In the genomic region with DNA sequence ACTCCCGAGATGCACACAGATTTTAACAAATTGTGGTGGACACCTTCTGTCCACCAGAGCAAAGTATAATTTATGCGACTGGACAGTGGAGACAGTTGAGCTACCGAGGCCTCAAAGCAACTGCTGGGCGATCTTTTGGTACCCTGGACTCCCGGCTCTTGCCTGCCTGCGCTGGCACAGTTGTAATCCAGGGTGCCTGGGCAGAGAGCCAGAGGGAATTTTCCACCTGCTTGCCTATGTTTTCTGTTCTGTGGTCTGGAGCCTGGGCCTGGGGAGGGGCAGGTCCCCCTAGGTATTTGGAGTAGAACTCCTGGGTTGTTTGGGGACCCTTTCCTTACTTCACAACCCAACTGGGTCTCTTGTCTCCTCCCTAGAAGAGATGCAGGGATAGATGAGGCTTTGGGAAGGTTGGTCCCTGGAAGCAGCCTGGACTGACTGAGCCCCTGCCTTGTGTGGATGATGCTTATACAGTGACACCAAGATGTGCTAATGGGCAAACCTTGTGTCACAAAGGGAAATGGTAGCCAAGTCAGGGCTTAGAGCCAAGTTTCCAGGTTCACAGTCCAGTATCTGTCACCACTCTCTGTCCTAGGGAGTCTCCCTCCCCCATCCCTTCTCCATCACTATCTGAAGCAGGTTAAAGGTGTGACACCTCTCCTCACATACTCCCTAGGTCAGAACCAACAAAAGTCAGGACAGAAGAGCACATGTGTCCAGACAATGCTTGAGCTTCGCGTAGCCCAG, we compare ENCODE assay signal across 17 mouse cellular contexts. TPM values are rescaled to one million over a fixed set of nuclear protein-coding genes. Genes with fewer than 3 reads are reported as not detected.
DNase-seq lines count a peak whose midpoint lies in the region; ATAC-seq and TF ChIP-seq lines count a peak whose summit lies in the region.
"Had no signal": no experiment of that assay in that cellular context is flagged by ENCODE, and none has a peak within 500 bp of the region (broad histone marks: within the 10 kb centered on the region; RNA-seq: fewer than 3 reads in every experiment).

No protein-coding gene starts in this region.

- H3K36me3 ChIP-seq in kidney, adult 2 months (ENCODE audit: control insufficient read depth, insufficient read depth, low read length): no peaks in the 10 kb centered on the region
- no peaks in the 10 kb centered on the region for H3K36me3 ChIP-seq in kidney, embryonic 15.5 days
- H3K36me3 ChIP-seq in intestine, postnatal 0 days (ENCODE audit: control insufficient read depth, insufficient read depth): no peaks in the 10 kb centered on the region
- H3K36me3 ChIP-seq in stomach, embryonic 15.5 days: no peaks in the 10 kb centered on the region
- H3K36me3 ChIP-seq: embryonic facial prominence, embryonic 13.5 days; forebrain, embryonic 10.5 days; hindbrain, embryonic 15.5 days had no signal

- H3K9ac ChIP-seq in kidney, embryonic 15.5 days: no peak overlapping the region
- no peak overlapping the region for H3K9ac ChIP-seq in intestine, postnatal 0 days (ENCODE audit: low read depth, low read length)
- H3K9ac ChIP-seq in stomach, embryonic 15.5 days: no peak overlapping the region
- H3K9ac ChIP-seq: embryonic facial prominence, embryonic 13.5 days; hindbrain, embryonic 15.5 days had no signal

- no peak overlapping the region for H3K4me2 ChIP-seq in kidney, embryonic 15.5 days
- no peak overlapping the region for H3K4me2 ChIP-seq in intestine, postnatal 0 days (replicated peaks; ENCODE audit: low read depth)
- H3K4me2 ChIP-seq in stomach, embryonic 15.5 days: no peak overlapping the region
- H3K4me2 ChIP-seq: embryonic facial prominence, embryonic 13.5 days; hindbrain, embryonic 15.5 days; liver, embryonic 11.5 days had no signal

- DNase-seq in cerebellum, adult 18-20 months: peak; percentile 43 to 47
- no peak for DNase-seq in cerebellum, adult 9-11 months
- DNase-seq in kidney, adult 2 months: peak; percentile 94
- DNase-seq in layer of hippocampus, adult 8-10 months (ENCODE audit: low spot score in 2 of 2): no peak
- no peak for DNase-seq in embryo, embryonic 10.5 days (ENCODE audit: low spot score)
- DNase-seq: heart, postnatal 14 days had no signal

- peaks cover 28% of the 10 kb centered on the region for H3K4me1 ChIP-seq in kidney, adult 2 months (ENCODE audit: control insufficient read depth, insufficient read depth, low read length)
- peaks cover 18% of the 10 kb centered on the region; the same call in 1 of the 2 replicates for H3K4me1 ChIP-seq in kidney, embryonic 15.5 days
- H3K4me1 ChIP-seq in intestine, postnatal 0 days (replicated peaks; ENCODE audit: control insufficient read depth, insufficient read depth, low read length): peaks cover 8% of the 10 kb centered on the region; the same call in 1 of the 2 replicates
- H3K4me1 ChIP-seq in stomach, embryonic 15.5 days: peaks cover 9% of the 10 kb centered on the region; the same call in 1 of the 2 replicates

- no peaks in the 10 kb centered on the region for H3K9me3 ChIP-seq in kidney, embryonic 15.5 days (replicated peaks)
- H3K9me3 ChIP-seq in intestine, postnatal 0 days (ENCODE audit: control insufficient read depth): no peaks in the 10 kb centered on the region
- no peaks in the 10 kb centered on the region for H3K9me3 ChIP-seq in stomach, embryonic 15.5 days
- H3K9me3 ChIP-seq: embryonic facial prominence, embryonic 13.5 days; forebrain, embryonic 10.5 days; hindbrain, embryonic 15.5 days had no signal

- H3K27ac ChIP-seq in kidney, adult 2 months (ENCODE audit: insufficient read depth, low read depth, low read length): peak overlapping the region; percentile 49
- no peak overlapping the region for H3K27ac ChIP-seq in kidney, embryonic 15.5 days
- peak overlapping the region; percentile 84 for H3K27ac ChIP-seq in intestine, postnatal 0 days (ENCODE audit: low read depth, low read length)
- H3K27ac ChIP-seq in stomach, embryonic 15.5 days: peak overlapping the region; percentile 90; the same call in 1 of the 2 replicates
- H3K27ac ChIP-seq: embryonic facial prominence, embryonic 13.5 days; hindbrain, embryonic 15.5 days; layer of hippocampus, adult 2 months had no signal

- ATAC-seq in kidney, embryonic 15.5 days (replicated peaks; ENCODE audit: low FRiP score): no peak
- ATAC-seq in intestine, postnatal 0 days: no peak
- no peak for ATAC-seq in stomach, embryonic 15.5 days (ENCODE audit: insufficient read depth, low FRiP score, low read depth)
- ATAC-seq: Patski had no signal

- 44% methylated on average over 8 of the region's 8 CpGs for WGBS in kidney, adult 2 months
- WGBS in kidney, embryonic 15.5 days: 78% methylated on average over 8 of the region's 8 CpGs
- 82% methylated on average over 8 of the region's 8 CpGs for WGBS in intestine, postnatal 0 days
- WGBS in stomach, embryonic 15.5 days: 75% methylated on average over 8 of the region's 8 CpGs

- no peak for TF ChIP-seq POLR2A in kidney, adult 2 months (IDR thresholded peaks at IDR 0.05; ENCODE audit: low read depth, low read length)

- H3K27me3 ChIP-seq in kidney, adult 2 months (replicated peaks; ENCODE audit: control insufficient read depth, insufficient read depth, low read length): no peaks in the 10 kb centered on the region
- H3K27me3 ChIP-seq in kidney, embryonic 15.5 days: no peaks in the 10 kb centered on the region
- H3K27me3 ChIP-seq in intestine, postnatal 0 days (replicated peaks; ENCODE audit: control insufficient read depth, insufficient read depth, low read length): no peaks in the 10 kb centered on the region
- H3K27me3 ChIP-seq in stomach, embryonic 15.5 days (replicated peaks): no peaks in the 10 kb centered on the region
- H3K27me3 ChIP-seq: hindbrain, embryonic 15.5 days; Patski had no signal

- TF ChIP-seq CTCF in kidney, adult 2 months (conservative IDR thresholded peaks at IDR 0.05; ENCODE audit: insufficient read depth, insufficient read length, low read depth, low read length): no peak
- no peak for TF ChIP-seq CTCF in intestine, postnatal 0 days (IDR thresholded peaks at IDR 0.05; ENCODE audit: low read depth)

- H3K4me3 ChIP-seq in kidney, adult 2 months (ENCODE audit: insufficient read depth, low read depth, low read length): no peak overlapping the region
- no peak overlapping the region for H3K4me3 ChIP-seq in kidney, embryonic 15.5 days (replicated peaks)
- no peak overlapping the region for H3K4me3 ChIP-seq in intestine, postnatal 0 days (ENCODE audit: low read depth, low read length)
- H3K4me3 ChIP-seq in stomach, embryonic 15.5 days (replicated peaks): no peak overlapping the region
- H3K4me3 ChIP-seq: embryonic facial prominence, embryonic 13.5 days; forebrain, embryonic 10.5 days; hindbrain, embryonic 15.5 days; layer of hippocampus, adult 2 months; megakaryocyte, embryonic 14.5 days had no signal

RNA-seq across cellular contexts. Expression of gene Gpr37l1, which starts 14.6 kb away (rescaled TPM):
- polyA plus RNA-seq in kidney, adult 2 months (2012; rRNA removed): 0.75 and 0.98 TPM in 2 replicates
- polyA plus RNA-seq in kidney, embryonic 15.5 days (2015; fragmentation: Nextera tagmentation; extraction: Ambion mirVana): 0.09 TPM in 1 of 2 replicates, not detected in the other
- 1.7 and 2.0 TPM in 2 replicates for polyA plus RNA-seq in intestine, postnatal 0 days (2015; fragmentation: Nextera tagmentation; extraction: Ambion mirVana)
- 0.35 and 0.78 TPM in 2 replicates for polyA plus RNA-seq in stomach, embryonic 15.5 days (2015; fragmentation: Nextera tagmentation; extraction: Ambion mirVana)
- 100 to 1,000 TPM; 184 to 257 (median 204) TPM for total RNA-seq in layer of hippocampus, adult 8-10 months (2022)
- total RNA-seq: neutrophil, adult 5-6 weeks had no signal
- polyA plus RNA-seq: embryonic facial prominence, embryonic 13.5 days; forebrain, embryonic 10.5 days; liver, embryonic 11.5 days had no signal

RNA-seq across cellular contexts. Expression of gene Arl8a, which starts 35.4 kb away (rescaled TPM):
- 95.2 and 107 TPM in 2 replicates for polyA plus RNA-seq in kidney, adult 2 months (2012; rRNA removed)
- 45.3 and 52.3 TPM in 2 replicates for polyA plus RNA-seq in kidney, embryonic 15.5 days (2015; fragmentation: Nextera tagmentation; extraction: Ambion mirVana)
- 66.6 and 68.8 TPM in 2 replicates for polyA plus RNA-seq in intestine, postnatal 0 days (2015; fragmentation: Nextera tagmentation; extraction: Ambion mirVana)
- polyA plus RNA-seq in stomach, embryonic 15.5 days (2015; fragmentation: Nextera tagmentation; extraction: Ambion mirVana): 54.9 and 55.4 TPM in 2 replicates
- 100 to 1,000 TPM; 251 to 262 (median 254) TPM for total RNA-seq in layer of hippocampus, adult 8-10 months (2022)

RNA-seq across cellular contexts. Expression of gene Ptpn7, which starts 49.6 kb away (rescaled TPM):
- polyA plus RNA-seq in kidney, adult 2 months (2012; rRNA removed): 0.73 and 2.5 TPM in 2 replicates
- 1.2 TPM in 2 replicates for polyA plus RNA-seq in kidney, embryonic 15.5 days (2015; fragmentation: Nextera tagmentation; extraction: Ambion mirVana)
- polyA plus RNA-seq in intestine, postnatal 0 days (2015; fragmentation: Nextera tagmentation; extraction: Ambion mirVana): 0.73 and 0.76 TPM in 2 replicates
- polyA plus RNA-seq in stomach, embryonic 15.5 days (2015; fragmentation: Nextera tagmentation; extraction: Ambion mirVana): 2.4 and 3.3 TPM in 2 replicates
- total RNA-seq in layer of hippocampus, adult 8-10 months (2022): under 1 TPM in 2 of 4 experiments, not detected in 2; 0.16 to 0.34 TPM
- total RNA-seq: layer of hippocampus, adult 2 months had no signal

Comparison
In these comparisons a context has a peak if more than half of its experiments do, and no peak if none do; other contexts are left out.
1. DNase-seq: peak in cerebellum, adult 18-20 months (2 of 2) and kidney, adult 2 months (single experiment); none in cerebellum, adult 9-11 months (single experiment), layer of hippocampus, adult 8-10 months (0 of 2) and embryo, embryonic 10.5 days (single experiment).